Mouse (Mus musculus): ENCODE measurements around the gene Slc25a48. TPM values are rescaled to one million over a fixed set of nuclear protein-coding genes. Genes with fewer than 3 reads are reported as not detected.
A peak's percentile ranks its signal among the peaks of the same experiment; 100 is the strongest.

Gene Slc25a48
- polyA plus RNA-seq, 1 experiment from 2014 or later, result 0.22 TPM

GRCm38 (mm10) chr13:56478027-56478426 lies 39.9 kb downstream of the Slc25a48 start:
- Histone ChIP-seq H3K9me3 (ENCODE audit: low read depth, low read length) (no peaks in the 10 kb centered on the region), H3K27me3 (ENCODE audit: insufficient read depth, low read length) (no peaks in the 10 kb centered on the region), H3K4me3 (ENCODE audit: low read depth, low read length) (no peak overlapping the region), H3K4me2 (no peak overlapping the region), H3K27ac (ENCODE audit: low read depth) (no peak overlapping the region), H3K36me3 (ENCODE audit: insufficient read depth) (no peaks in the 10 kb centered on the region), H3K4me1 (ENCODE audit: insufficient read depth) (no peaks in the 10 kb centered on the region), H3K9ac (no peak overlapping the region)
- TF ChIP-seq CTCF (IDR thresholded peaks at IDR 0.05; ENCODE audit: low read depth), result peak; percentile 21
- no peak for DNase-seq
- 76% methylated on average over 6 of the region's 6 CpGs for WGBS
- no peak for ATAC-seq (ENCODE audit: insufficient read depth)

DNA sequence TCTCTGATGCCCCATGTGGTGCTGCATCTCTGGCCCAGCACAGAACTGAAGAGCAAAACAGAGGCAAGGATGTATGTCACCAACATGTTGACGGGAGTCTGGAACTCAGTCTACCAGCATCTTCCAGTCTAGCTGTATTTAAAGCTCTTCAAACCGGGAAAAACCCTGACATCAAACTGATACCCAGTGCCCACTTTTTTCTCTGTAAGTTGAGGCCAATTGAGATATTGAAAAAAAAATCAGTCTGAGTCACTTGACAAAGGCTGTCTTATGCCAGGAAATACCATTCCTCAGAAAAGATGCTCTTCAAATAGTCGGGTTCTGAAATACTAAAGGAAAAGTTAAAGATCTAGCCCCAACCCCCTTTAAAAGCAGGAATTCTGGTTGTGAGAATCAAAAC lies 44.0 kb downstream of the Slc25a48 start, which contains the start of gene Il9:
TSS of gene Il9 (minus strand) at position 101 of the 400 bp plus-strand sequence.
- Histone ChIP-seq H3K9ac (no peak within 1 kb of the TSS), H3K4me2 (no peak within 1 kb of the TSS), H3K9me3 (ENCODE audit: low read depth, low read length) (no peaks in the 10 kb centered on the region), H3K36me3 (ENCODE audit: insufficient read depth) (no peaks in the 10 kb centered on the region), H3K4me1 (ENCODE audit: insufficient read depth) (no peaks in the 10 kb centered on the region), H3K27ac (ENCODE audit: low read depth) (no peak within 1 kb of the TSS), H3K27me3 (ENCODE audit: insufficient read depth, low read length) (no peaks in the 10 kb centered on the region), H3K4me3 (ENCODE audit: low read depth, low read length) (no peak within 1 kb of the TSS)
- ATAC-seq (ENCODE audit: insufficient read depth) (no peak), DNase-seq (no peak)
- no peak for TF ChIP-seq CTCF (IDR thresholded peaks at IDR 0.05; ENCODE audit: low read depth)
- WGBS, result 75% methylated on average over 3 of the region's 3 CpGs

- no peaks in the 10 kb centered on the region for H3K9me3 ChIP-seq (ENCODE audit: low read depth, low read length)
- H3K4me3 ChIP-seq (ENCODE audit: low read depth, low read length), result no peak overlapping the region
- no peak overlapping the region for H3K9ac ChIP-seq
- H3K4me2 ChIP-seq, result no peak overlapping the region
- H3K27ac ChIP-seq (ENCODE audit: low read depth), result no peak overlapping the region
- TF ChIP-seq CTCF (IDR thresholded peaks at IDR 0.05; ENCODE audit: low read depth), result no peak
- DNase-seq, result no peak
- no peaks in the 10 kb centered on the region for H3K36me3 ChIP-seq (ENCODE audit: insufficient read depth)
- H3K4me1 ChIP-seq (ENCODE audit: insufficient read depth), result no peaks in the 10 kb centered on the region
- no peaks in the 10 kb centered on the region for H3K27me3 ChIP-seq (ENCODE audit: insufficient read depth, low read length)
- WGBS, result 54% methylated on average over 5 of the region's 5 CpGs
- ATAC-seq (ENCODE audit: insufficient read depth), result no peak
These were observed 49.9 kb downstream of the Slc25a48 start for GRCm38 (mm10) chr13:56488012-56488411.

GRCm38 (mm10) chr13:56494440-56494839 lies 56.3 kb downstream of the Slc25a48 start:
- 69% methylated on average over 3 of the region's 3 CpGs for WGBS
- Histone ChIP-seq H3K27me3 (ENCODE audit: insufficient read depth, low read length) (no peaks in the 10 kb centered on the region), H3K9ac (no peak overlapping the region), H3K9me3 (ENCODE audit: low read depth, low read length) (no peaks in the 10 kb centered on the region), H3K36me3 (ENCODE audit: insufficient read depth) (no peaks in the 10 kb centered on the region), H3K4me2 (no peak overlapping the region), H3K4me1 (ENCODE audit: insufficient read depth) (no peaks in the 10 kb centered on the region), H3K27ac (ENCODE audit: low read depth) (no peak overlapping the region), H3K4me3 (ENCODE audit: low read depth, low read length) (no peak overlapping the region)
- ATAC-seq (ENCODE audit: insufficient read depth) (no peak), DNase-seq (no peak)
- no peak for TF ChIP-seq CTCF (IDR thresholded peaks at IDR 0.05; ENCODE audit: low read depth)

DNA sequence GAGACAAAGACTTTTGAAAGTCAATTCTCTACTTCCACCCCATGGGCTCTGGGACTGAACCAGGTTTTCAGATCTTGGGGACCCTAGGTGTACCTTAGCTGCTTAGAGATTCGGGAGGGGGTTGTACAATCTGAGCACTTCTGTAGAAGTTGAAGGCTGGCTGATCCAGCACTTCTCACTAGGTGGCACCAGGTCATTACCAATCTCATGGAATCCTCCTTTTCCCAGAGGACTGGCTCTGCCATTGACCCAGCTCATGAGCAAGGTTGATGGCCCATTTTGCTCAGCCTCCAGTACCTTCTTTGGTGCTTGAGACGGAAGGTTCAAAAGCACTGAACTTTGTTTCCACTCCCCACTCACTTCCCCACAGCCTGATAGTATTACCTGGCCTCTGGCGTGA lies 62.0 kb downstream of the Slc25a48 start:
- WGBS, result 55% methylated on average over 3 of the region's 3 CpGs
- Histone ChIP-seq H3K27me3 (ENCODE audit: insufficient read depth, low read length) (no peaks in the 10 kb centered on the region), H3K9ac (no peak overlapping the region), H3K4me1 (ENCODE audit: insufficient read depth) (no peaks in the 10 kb centered on the region), H3K4me2 (no peak overlapping the region), H3K9me3 (ENCODE audit: low read depth, low read length) (no peaks in the 10 kb centered on the region), H3K27ac (ENCODE audit: low read depth) (no peak overlapping the region), H3K36me3 (ENCODE audit: insufficient read depth) (no peaks in the 10 kb centered on the region), H3K4me3 (ENCODE audit: low read depth, low read length) (no peak overlapping the region)
- peak; percentile 59 for TF ChIP-seq CTCF (IDR thresholded peaks at IDR 0.05; ENCODE audit: low read depth)
- ATAC-seq (ENCODE audit: insufficient read depth) (no peak), DNase-seq (peak; percentile 60)

DNA sequence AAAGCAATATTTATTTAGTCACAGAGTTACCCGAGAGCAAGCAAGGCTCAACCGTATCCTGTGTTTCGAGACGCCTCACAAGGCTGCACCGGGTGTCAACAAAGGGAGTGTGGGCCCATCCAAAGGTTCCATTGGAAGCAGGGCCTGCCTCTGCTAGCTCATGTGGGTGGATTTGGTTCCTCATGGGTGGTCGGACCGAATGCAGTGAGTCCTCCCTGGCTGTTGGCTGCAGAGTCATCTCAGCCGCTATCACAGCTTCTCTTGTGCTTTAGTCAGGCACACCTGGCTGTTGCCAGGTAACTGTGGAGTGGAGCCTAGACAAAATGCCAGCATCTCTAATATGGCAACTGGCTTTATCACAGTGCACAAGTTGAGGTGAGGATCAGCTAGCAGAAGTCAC lies 62.5 kb downstream of the Slc25a48 start:
- 66% methylated on average over 8 of the region's 8 CpGs for WGBS
- H3K4me3 ChIP-seq (ENCODE audit: low read depth, low read length), result no peak overlapping the region
- no peaks in the 10 kb centered on the region for H3K9me3 ChIP-seq (ENCODE audit: low read depth, low read length)
- H3K27me3 ChIP-seq (ENCODE audit: insufficient read depth, low read length), result no peaks in the 10 kb centered on the region
- H3K36me3 ChIP-seq (ENCODE audit: insufficient read depth), result no peaks in the 10 kb centered on the region
- no peak overlapping the region for H3K27ac ChIP-seq (ENCODE audit: low read depth)
- H3K9ac ChIP-seq, result no peak overlapping the region
- no peaks in the 10 kb centered on the region for H3K4me1 ChIP-seq (ENCODE audit: insufficient read depth)
- no peak for TF ChIP-seq CTCF (IDR thresholded peaks at IDR 0.05; ENCODE audit: low read depth)
- no peak overlapping the region for H3K4me2 ChIP-seq
- no peak for DNase-seq
- ATAC-seq (ENCODE audit: insufficient read depth), result no peak

DNA sequence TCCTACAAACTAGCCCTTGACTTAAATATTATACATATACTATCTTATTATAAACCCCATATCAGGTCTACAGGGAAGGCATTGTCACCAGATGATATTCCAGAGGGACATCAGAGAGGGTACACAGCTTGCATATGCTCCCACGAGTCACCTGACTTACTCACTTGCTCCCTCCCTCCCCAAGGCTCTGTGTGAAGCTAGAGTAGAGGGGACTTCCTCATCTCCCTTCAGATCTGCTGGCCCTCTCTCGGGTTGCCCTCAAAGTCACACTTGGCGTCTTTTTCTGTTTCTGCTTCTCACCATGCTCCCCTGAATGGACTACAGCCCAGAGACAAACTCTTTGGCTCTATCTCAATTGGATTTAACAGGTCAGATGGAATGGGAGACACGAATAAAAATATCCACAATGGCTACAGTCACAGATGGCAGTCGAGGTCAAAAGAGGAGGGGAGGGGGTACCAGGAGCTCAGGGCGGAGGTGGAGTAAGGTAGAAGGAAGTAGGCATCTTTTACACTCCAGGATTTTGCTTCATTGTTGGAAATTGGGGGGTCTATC lies 63.8 kb downstream of the Slc25a48 start:
- 62% methylated on average over 6 of the region's 6 CpGs for WGBS
- TF ChIP-seq CTCF (IDR thresholded peaks at IDR 0.05; ENCODE audit: low read depth), result no peak
- H3K9me3 ChIP-seq (ENCODE audit: low read depth, low read length), result no peaks in the 10 kb centered on the region
- H3K27me3 ChIP-seq (ENCODE audit: insufficient read depth, low read length), result no peaks in the 10 kb centered on the region
- no peak for DNase-seq
- no peak overlapping the region for H3K9ac ChIP-seq
- H3K4me1 ChIP-seq (ENCODE audit: insufficient read depth), result no peaks in the 10 kb centered on the region
- H3K4me3 ChIP-seq (ENCODE audit: low read depth, low read length), result no peak overlapping the region
- no peak for ATAC-seq (ENCODE audit: insufficient read depth)
- no peak overlapping the region for H3K27ac ChIP-seq (ENCODE audit: low read depth)
- H3K4me2 ChIP-seq, result no peak overlapping the region
- no peaks in the 10 kb centered on the region for H3K36me3 ChIP-seq (ENCODE audit: insufficient read depth)

All from lung, embryonic 14.5 days (tissue).